Mouse (Mus musculus) limb, embryonic 11.5 days (tissue): Measurements from ENCODE around the gene 4930474N05Rik. TPM values are rescaled to one million over a fixed set of nuclear protein-coding genes. Genes with fewer than 3 reads are reported as not detected.

Source experiments
- ATAC-seq: fragments of 200-750 bp; cut with Nextera tagmentation; 2 replicates; pipeline ENCODE4 v1.8.0; 2017; ENCODE audit warnings: low read depth; ENCODE audit not compliant: insufficient number of reproducible peaks, low FRiP score, low TSS enrichment
- DNase-seq: peaks from one replicate; pipeline ENCODE4 v3.0.0-alpha.2; 2015; ENCODE audit warnings: low spot score
- H3K27ac ChIP-seq: fragments of 300-500 bp; sonication (generic); replicated peaks from 2 replicates; pipeline ENCODE4 v1.5.1; 2014; ENCODE audit warnings: low read depth, mild to moderate bottlenecking, low read length
- H3K27me3 ChIP-seq: fragments of 300-500 bp; sonication (generic); 2 replicates; pipeline ENCODE4 v1.6.1; 2014; ENCODE audit warnings: mild to moderate bottlenecking, low read length, mixed read lengths; ENCODE audit not compliant: control insufficient read depth, insufficient read depth
- H3K36me3 ChIP-seq: fragments of 300-500 bp; sonication (generic); 2 replicates; pipeline ENCODE4 v1.6.1; 2014; ENCODE audit warnings: mild to moderate bottlenecking, low read length, moderate library complexity, mixed read lengths; ENCODE audit not compliant: control insufficient read depth, insufficient read depth
- H3K4me1 ChIP-seq: fragments of 300-500 bp; sonication (generic); 2 replicates; pipeline ENCODE4 v1.6.1; 2014; ENCODE audit warnings: low read length, mixed read lengths; ENCODE audit not compliant: control insufficient read depth, insufficient read depth
- H3K4me2 ChIP-seq: fragments of 300-500 bp; sonication (generic); 2 replicates; pipeline ENCODE4 v1.6.1; 2014; ENCODE audit warnings: low read depth, mild to moderate bottlenecking, moderate library complexity; ENCODE audit not compliant: severe bottlenecking
- H3K4me3 ChIP-seq: fragments of 300-500 bp; sonication (generic); 2 replicates; pipeline ENCODE4 v1.5.1; 2014; ENCODE audit warnings: low read depth, low read length
- H3K9ac ChIP-seq: fragments of 300-500 bp; sonication (generic); 2 replicates; pipeline ENCODE4 v1.6.1; 2014; ENCODE audit warnings: mild to moderate bottlenecking, low read length
- H3K9me3 ChIP-seq: fragments of 300-500 bp; sonication (generic); 2 replicates; pipeline ENCODE4 v1.6.1; 2016; ENCODE audit warnings: low read length; ENCODE audit not compliant: control insufficient read depth
- WGBS: fragments of 180-500 bp; shearing (Covaris S2); extraction: QIAGEN DNeasy Blood & Tissue Kit; methylation state at CpG from one replicate; pipeline ENCODE4 v1.1.7; 2014; 5-methylcytosine and 5-hydroxymethylcytosine counted together
- polyA plus RNA-seq: library from polyadenylated mRNA; unstranded; fragments of >200 nt; fragmentation: Nextera tagmentation; extraction: Ambion mirVana; gene quantifications from 2 replicates; pipeline ENCODE4 v1.2.1, GENCODE M21; 2014

The 4930474N05Rik gene
- polyA plus RNA-seq = not detected in 2 replicates

DNA sequence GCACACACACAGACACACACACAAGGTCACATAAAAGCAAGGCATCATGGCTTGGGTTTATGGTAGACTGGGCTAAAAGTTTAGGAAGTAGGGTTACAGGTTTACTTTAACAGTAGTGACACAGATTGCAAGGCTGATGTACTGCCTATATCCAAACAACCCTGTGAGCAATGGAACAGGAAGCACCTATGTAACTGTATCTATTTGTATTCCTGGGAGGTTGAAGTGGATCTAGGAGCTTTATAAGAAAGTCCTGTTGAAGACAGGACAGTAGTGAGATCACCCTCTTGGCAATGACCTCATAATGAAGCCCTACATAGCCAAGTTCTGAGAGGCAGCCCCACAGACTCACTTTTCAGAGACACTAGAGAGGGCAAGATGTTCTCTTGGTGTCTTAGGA lies at the start of gene 4930474N05Rik:
TSS of gene 4930474N05Rik (plus strand) at position 301 of the 400 bp plus-strand sequence.
- Histone ChIP-seq H3K9me3 (no peaks in the 10 kb centered on the region), H3K27ac (no peak within 1 kb of the TSS), H3K4me2 (no peak within 1 kb of the TSS), H3K27me3 (no peaks in the 10 kb centered on the region), H3K9ac (no peak within 1 kb of the TSS), H3K4me1 (no peaks in the 10 kb centered on the region), H3K4me3 (no peak within 1 kb of the TSS), H3K36me3 (no peaks in the 10 kb centered on the region)
- DNase-seq (no peak), ATAC-seq (no peak)

DNA sequence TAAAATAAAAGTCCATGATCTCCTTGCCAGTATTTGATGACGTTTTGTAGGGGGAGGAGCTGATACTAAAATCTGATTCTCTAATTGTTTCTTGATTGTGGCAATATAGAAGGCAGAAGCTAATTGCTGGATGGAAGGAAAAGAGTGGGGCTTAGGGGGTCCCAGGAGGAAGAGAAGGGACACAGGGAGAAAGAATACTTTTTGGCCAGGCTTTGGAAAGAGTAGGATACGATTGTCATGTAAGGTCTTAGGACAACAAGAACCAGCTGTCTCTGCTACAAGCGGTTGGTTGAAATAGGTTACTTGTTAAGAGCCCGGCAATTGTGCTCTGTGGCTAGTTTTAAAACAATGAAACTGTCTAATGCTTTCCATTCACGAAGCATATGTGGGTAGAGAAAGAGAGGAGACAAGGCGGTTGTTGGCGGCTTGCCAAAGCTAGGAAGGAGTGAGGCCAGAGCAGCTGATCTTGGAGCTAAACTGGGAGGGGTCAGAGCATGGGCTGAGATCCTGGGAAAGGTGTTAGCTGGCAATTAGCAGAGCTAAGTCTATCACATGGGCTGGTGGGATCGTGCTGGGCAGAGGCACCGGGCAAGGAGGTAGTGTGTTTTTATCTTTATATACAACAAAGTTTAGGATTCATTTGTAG lies 45.8 kb upstream of the 4930474N05Rik start:
- no peak overlapping the region for H3K27ac ChIP-seq
- H3K36me3 ChIP-seq = no peaks in the 10 kb centered on the region
- DNase-seq (peak; percentile 32), ATAC-seq (no peak)
- WGBS = 53% methylated on average over 9 of the region's 9 CpGs
- no peaks in the 10 kb centered on the region for H3K27me3 ChIP-seq
- H3K4me3 ChIP-seq = no peak overlapping the region
- H3K4me1 ChIP-seq = no peaks in the 10 kb centered on the region
- no peaks in the 10 kb centered on the region for H3K9me3 ChIP-seq
- H3K4me2 ChIP-seq = no peak overlapping the region
- no peak overlapping the region for H3K9ac ChIP-seq

DNA sequence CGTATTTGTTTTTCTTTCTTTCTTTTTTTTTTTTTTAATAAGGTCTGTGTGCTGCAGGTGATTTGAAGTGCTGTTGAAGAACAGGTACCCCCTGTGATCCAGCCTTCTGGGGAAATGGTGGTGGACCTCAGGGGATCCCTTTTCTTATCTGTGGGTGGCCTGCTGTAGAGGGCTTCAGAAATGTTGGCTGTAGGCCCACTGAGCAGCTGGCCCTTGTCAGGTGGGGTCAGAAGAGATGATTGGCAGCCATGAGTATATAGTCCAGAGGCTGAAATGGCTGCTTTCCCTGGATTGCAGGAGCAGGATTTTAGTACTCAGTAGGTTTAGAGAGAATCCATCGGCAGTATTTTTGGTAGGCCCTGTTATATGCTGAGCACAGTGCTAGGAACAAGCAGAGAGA lies 41.4 kb upstream of the 4930474N05Rik start:
- Histone ChIP-seq H3K4me2 (no peak overlapping the region), H3K36me3 (no peaks in the 10 kb centered on the region), H3K27ac (no peak overlapping the region), H3K9ac (no peak overlapping the region), H3K4me3 (no peak overlapping the region), H3K27me3 (no peaks in the 10 kb centered on the region), H3K9me3 (no peaks in the 10 kb centered on the region), H3K4me1 (no peaks in the 10 kb centered on the region)
- DNase-seq (no peak), ATAC-seq (no peak)
- 88% methylated on average over 2 of the region's 2 CpGs for WGBS

DNA sequence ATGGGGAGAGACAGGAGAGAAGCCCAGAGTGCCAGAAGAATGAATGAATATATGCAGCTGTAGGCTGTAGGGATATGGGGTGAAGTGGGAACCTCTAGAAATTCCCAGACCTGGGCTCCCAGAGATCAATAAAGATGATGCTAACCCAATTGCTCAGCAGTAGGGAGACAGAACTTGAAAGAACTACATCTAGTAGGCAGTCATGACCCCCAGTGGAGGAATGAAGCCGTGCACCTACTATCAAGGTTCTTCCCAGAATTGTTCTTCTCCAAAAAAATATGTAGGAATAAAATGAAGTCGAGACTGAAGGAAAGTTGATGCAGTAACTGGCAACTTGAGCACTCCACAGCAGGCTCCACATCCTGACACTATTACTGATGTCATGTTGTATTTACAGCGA lies 3.8 kb downstream of the 4930474N05Rik start:
- Histone ChIP-seq H3K27ac (no peak overlapping the region), H3K4me1 (no peaks in the 10 kb centered on the region), H3K27me3 (no peaks in the 10 kb centered on the region), H3K9ac (no peak overlapping the region), H3K9me3 (no peaks in the 10 kb centered on the region), H3K4me2 (no peak overlapping the region), H3K4me3 (no peak overlapping the region), H3K36me3 (no peaks in the 10 kb centered on the region)
- WGBS = 71% methylated on average over 3 of the region's 3 CpGs
- ATAC-seq = no peak
- no peak for DNase-seq

DNA sequence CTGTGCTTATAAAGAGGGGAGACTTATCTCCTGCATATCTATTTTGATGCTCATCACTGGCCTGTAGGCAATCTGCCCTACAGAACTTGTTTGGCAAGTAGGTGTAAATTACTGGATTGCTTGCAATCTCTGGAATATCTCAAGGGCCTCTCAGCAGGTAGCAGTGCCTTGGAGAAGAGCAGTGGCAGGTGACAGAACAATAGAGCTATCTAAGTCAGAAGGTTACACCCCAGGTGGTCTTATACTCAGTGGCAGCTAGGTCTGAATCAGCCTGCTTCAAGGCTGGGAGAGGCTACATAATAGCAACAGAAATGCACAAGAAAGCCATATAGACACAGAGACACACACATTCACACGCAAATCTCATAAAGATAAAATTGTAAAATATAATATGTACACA lies 4.9 kb downstream of the 4930474N05Rik start:
- no peak for ATAC-seq
- WGBS = 53% methylated on average over 1 of the region's 1 CpGs
- H3K4me2 ChIP-seq = no peak overlapping the region

DNA sequence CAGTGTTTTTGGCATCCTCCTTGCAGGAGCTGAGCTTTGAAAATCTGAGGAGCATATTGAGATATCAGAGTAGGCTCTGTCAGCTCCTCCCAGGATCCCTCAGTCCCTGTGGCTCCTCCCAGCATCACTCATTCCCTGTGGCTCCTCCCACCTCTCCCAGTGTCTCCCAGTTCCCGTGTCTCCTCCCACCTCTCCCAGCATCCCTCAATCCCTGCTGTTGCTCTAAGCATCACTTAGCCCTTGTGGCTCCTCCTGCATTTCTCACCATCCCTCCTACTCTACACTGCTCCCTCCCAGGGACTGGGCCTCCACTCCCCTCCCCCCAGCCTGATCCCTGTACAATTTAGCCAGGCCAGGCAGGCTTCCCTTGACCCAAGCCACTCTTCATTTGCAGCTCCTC lies 6.0 kb downstream of the 4930474N05Rik start:
- Histone ChIP-seq H3K9me3 (no peaks in the 10 kb centered on the region), H3K4me2 (no peak overlapping the region), H3K4me1 (no peaks in the 10 kb centered on the region), H3K36me3 (no peaks in the 10 kb centered on the region), H3K27me3 (no peaks in the 10 kb centered on the region), H3K27ac (no peak overlapping the region), H3K9ac (no peak overlapping the region), H3K4me3 (no peak overlapping the region)
- WGBS = 15% methylated on average over 1 of the region's 1 CpGs
- no peak for DNase-seq
- ATAC-seq = no peak

More for the DNA sequence above, 4.9 kb downstream of the 4930474N05Rik start:
- Histone ChIP-seq H3K9me3 (no peaks in the 10 kb centered on the region), H3K4me1 (no peaks in the 10 kb centered on the region), H3K36me3 (no peaks in the 10 kb centered on the region), H3K4me3 (no peak overlapping the region), H3K9ac (no peak overlapping the region), H3K27ac (no peak overlapping the region), H3K27me3 (no peaks in the 10 kb centered on the region)
- no peak for DNase-seq

DNA sequence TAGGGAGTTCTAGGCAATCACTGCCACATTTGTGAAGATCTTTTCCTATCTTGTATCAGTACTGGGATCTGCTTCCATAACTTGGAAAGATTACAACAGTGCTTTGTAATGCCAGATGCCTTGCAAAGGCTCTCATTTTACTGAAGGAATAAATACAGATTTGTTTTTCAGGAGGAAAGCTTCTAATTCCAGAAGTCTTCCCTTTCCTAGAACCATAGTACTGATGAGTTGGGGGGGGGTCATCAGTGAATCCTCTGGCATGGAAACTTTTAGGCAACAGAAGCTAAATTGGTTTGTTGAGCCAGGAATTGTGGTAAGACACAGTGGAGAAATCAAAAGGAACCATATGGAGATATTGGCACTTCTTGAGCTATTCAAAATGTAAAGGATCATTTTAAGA lies 19.8 kb downstream of the 4930474N05Rik start:
- no peak overlapping the region for H3K4me2 ChIP-seq
- no peaks in the 10 kb centered on the region for H3K36me3 ChIP-seq
- ATAC-seq (no peak), DNase-seq (no peak)
- H3K9me3 ChIP-seq = no peaks in the 10 kb centered on the region
- H3K4me3 ChIP-seq = no peak overlapping the region
- no peaks in the 10 kb centered on the region for H3K27me3 ChIP-seq
- H3K9ac ChIP-seq = no peak overlapping the region
- no peaks in the 10 kb centered on the region for H3K4me1 ChIP-seq
- H3K27ac ChIP-seq = no peak overlapping the region

DNA sequence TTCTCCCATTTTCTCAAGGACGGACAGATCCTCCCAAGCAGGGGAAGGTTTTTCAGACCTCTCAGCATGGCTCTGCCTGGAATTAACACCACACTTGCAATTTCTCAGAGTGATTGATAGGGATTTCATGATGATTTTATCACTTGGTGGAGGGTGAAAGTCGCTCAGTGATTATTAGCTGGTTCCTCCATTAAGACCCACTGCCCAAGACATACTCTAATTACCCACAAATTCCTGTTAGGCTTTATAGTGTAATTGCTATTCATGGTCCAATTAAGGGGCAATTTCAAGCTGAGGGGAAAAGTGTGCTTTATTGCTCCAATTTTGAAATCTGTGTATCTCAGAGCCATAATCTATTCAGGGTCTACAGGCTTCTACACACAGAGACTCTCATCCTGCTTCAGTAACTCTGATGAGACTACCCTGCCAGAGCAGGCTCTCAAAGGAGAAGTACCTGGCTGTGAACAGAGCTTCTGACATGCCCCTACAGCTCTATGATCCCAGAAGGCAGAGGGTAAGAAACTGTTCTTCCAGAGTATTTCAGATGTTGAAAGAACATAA lies 29.1 kb downstream of the 4930474N05Rik start:
- Histone ChIP-seq H3K4me3 (no peak overlapping the region), H3K9me3 (no peaks in the 10 kb centered on the region), H3K27ac (no peak overlapping the region), H3K4me2 (no peak overlapping the region), H3K36me3 (no peaks in the 10 kb centered on the region), H3K27me3 (no peaks in the 10 kb centered on the region), H3K9ac (no peak overlapping the region), H3K4me1 (no peaks in the 10 kb centered on the region)
- DNase-seq (no peak), ATAC-seq (no peak)
- WGBS = 58% methylated on average over 2 of the region's 2 CpGs

DNA sequence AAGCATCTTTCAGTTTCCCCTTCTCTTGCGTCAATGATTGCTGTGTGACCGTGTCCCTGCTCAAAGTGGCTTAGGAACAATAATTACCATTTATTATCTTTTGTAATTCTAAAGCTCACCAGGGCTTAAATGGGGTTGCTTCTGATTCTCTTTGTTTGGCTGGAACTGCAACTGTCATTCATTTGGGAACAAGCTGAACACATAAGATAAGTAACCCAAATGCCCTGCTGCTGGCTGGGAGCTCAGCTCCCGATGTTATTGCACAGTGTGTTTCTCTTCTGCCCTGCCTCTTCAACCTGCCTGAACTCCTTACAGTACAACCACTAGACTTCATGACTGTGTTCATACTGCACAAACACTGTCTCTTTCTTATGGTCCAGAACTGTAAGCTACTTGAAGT lies 41.0 kb downstream of the 4930474N05Rik start:
- Histone ChIP-seq H3K27ac (no peak overlapping the region), H3K27me3 (no peaks in the 10 kb centered on the region), H3K36me3 (no peaks in the 10 kb centered on the region), H3K4me1 (no peaks in the 10 kb centered on the region), H3K9ac (no peak overlapping the region), H3K4me3 (no peak overlapping the region), H3K9me3 (no peaks in the 10 kb centered on the region), H3K4me2 (no peak overlapping the region)
- DNase-seq = no peak
- 89% methylated on average over 3 of the region's 3 CpGs for WGBS
- no peak for ATAC-seq
